Mouse (Mus musculus): Measurements from ENCODE around the gene Spc24.
"Not testable (repeated sequence)": the region's sequence is repeated elsewhere in the genome, so short reads cannot be mapped to it uniquely, and the experiment has no call there.

Spc24 gene

DNA sequence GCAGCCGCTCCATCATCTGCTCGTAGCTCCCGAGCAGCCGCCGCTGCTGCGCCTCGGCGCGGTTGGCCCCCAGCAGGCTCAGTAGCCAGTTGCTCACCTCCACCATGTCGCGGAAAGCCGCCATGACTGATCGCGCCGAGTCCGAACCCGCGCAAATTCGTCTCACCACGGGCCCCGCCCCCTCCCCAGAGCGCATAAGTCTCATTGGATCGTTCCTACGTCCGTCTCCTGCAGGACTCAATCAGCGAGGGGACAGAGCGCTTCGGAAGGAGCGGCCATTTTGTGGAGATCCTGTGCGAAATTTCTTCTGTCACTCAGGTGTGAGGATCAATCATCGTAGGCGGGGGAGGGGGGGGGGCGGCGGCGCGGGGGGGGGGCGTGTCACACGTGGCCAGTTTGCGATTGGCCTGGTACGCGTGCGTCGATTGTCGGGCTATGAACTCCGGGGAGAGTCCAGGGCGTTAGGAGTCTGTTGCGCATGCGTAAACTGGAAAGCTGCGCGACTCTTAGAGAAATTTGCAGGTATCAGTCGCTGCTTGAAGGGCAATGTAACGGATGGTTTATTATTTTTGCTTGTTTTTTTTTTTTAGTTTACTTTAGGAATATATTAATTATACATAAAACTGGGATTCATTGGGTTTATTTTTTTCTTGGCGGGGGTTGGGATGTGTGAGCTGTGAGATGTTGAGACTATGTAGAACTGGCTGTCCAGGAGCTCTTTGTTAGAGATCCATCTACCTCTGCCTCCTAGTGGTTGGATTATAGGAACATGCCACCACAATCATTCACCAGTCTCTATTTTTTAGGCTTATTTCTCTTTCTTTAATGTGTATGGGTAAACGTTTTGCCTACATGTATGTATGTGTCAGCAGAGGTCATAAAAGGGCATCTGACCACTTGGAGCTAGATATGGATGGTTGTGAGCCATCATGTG lies at the start of gene Spc24:
Spc24 (minus strand) TSS at position 149 of the 934 bp plus-strand sequence.
- peak; percentile 95 to 97 for DNase-seq

DNA sequence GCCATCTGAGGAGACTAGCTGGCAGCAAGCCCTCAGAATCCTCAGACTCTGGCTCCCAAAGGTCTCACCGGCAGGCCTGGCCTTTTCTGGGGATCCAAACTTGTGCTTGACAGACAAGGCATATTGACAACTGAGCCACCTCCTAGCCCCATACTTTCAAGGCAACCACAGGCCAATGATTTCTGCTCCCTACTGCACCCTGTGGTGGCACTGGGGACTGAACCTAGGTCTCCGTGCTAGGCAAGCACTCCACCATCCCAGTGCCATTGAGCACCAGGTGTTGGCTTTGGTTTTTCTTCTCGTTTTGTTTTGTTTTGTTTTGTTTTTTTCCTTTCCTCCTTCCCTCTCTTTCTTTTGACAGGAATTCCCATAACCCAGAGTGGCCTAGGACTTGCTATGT lies 48.5 kb upstream of the Spc24 start:
- DNase-seq: no peak

DNA sequence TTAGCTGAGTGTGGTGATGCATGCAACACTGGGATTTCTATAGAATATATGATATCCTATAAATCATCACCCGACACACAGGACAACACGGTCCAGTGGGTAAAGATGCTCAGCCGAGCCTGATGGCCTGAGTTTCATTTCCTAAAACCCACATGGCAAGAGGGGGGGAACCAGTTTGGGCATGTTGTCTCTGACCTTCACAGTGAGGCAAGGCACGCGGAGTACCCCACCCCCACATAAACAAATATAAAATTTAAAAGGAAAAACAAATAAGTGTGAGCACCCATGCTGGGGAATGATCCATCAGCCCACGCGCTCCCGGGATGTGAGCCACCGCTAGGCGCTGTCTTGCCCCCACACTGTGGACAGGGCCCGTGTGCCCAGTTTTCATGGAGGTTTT lies 46.9 kb upstream of the Spc24 start:
- no peak for DNase-seq

DNA sequence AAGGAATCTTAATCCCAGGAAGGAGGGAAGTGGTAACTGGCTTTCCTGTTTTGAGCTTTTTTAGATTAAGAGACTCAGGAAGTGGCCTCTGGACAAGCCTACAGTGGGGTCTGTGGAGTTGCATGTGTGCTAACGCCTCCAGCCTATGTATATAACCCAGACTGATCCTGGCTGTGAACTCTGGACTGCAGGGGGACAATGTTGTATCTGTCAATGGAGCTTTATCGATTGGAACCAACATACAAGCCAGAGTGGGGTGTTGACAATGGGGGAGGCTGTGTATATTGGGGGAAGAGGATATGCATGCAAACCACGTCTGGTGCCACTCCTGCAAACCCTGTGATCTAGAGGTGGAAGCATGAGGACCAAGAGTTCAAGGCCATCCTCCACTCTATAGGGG lies 46.3 kb upstream of the Spc24 start:
- no peak for DNase-seq

DNA sequence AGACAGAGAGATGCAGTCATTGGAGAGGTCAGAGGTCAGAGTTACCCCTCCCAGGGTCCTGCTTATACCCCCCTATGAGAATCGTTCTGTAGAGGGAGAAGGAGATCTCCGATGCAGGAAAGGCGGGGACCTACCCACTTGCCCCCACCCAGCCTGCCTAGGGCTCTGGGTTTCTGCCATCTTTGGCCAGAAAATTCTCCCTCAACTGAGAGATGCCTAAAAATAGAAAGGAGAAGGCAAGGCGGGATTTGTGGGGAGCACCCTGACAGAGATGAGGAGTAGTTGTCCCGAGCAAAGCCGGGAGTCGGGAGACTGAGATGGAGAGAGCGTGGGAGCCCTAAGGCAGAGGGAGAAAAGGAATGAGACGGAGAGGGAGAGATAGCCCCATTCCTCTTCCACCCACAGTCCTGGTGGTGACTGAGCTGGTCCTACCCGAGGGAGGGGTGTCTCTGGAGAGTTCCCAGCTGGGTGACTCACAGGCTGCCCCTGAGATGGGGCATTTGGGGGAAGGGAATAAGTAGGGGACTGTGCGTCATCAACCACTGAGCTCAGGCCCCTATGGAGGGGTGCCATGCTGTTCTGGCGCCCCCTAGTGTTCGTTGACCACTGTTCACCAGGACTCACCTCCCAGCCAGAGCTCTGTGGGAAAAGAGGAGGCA lies 44.0 kb upstream of the Spc24 start:
- DNase-seq: peak; percentile 90 to 93

DNA sequence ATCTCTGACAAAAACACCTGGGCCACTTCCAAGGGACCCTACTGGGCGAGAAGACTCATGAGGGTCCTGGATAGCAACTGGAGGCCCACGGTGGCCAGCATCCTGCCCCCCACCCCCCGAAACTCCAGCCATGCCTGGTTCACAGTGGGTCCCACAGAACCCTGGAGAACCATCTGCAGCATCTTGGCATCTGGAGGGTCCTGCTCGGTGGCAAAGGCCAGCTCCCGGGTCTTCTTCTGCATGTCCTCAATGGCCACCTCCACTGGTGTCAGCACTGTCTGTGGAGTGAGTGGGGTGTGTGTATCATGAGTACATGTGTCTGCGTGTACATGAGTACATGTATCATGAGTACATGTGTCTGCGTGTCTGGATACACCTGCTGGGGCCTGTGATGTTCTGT lies 41.5 kb upstream of the Spc24 start:
- DNase-seq: no peak

DNA sequence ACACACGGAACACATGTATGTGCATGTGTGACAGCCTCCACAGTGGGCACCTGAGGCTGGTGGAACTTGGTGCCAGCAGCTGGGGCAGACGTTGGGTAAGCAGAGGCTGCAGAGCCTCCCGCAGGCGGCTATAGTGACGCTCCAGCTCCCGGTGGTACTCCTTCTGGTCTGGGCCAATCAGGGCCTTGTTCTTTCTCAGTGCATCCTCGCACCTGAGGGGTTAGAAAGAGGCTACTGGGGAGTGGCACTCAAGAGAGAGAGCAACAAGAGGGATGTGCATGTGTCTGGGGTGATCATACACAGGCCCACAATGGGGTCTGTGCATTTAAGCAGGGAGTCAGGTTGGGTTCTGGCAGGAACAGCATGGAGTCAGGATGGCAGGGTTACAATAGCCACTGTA lies 41.0 kb upstream of the Spc24 start:
- DNase-seq: no peak

DNA sequence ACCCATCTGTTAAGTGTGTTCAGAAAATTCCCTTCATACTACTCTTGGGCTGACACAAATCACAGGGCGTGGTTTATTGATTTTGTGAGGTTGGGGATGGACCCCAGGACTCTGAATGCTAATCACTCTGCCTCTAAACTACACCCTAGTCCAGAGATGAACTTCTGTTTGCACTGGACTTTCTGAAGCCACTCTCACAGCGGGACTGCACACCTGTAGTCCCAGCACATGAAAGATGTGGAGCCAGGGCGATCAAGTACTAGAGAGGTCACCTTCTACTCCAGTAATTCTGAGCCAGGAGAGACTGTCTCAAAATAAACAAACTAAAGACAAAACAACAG lies 38.9 kb upstream of the Spc24 start:
- no peak for DNase-seq

DNA sequence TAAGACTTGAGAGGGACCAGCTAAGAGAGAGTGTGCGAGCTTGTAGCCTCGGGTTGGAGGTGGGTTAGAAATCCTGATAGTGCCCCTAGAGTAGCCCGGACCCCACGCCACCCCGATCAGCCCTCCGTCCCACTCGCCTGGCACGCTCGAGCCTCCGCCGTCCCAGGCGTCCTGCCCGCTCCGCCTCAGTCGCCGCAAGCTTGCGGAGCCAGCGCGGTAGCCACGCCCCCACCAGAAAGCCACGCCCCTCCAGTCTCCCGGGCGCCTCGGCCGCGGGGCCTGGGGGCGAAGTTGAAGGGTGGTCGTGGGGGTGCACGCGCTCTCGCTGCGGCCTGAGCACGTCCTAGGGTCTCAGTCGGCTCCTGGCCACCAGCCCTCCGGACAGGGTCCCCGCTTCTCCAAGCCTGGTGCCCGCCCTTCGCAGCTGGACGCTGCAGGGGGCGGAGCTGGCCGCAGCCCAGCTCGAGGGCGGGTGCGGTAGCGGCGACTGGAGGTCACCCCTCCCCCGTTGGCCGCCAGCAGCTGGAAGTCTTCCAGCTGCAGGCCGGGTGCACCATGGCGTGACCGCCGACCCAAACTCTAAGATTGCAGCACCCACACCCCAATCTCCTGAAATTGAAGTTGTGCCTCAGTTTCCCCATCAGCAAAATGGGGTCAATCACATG lies 38.4 kb upstream of the Spc24 start, which contains the start of gene Kank2:
Kank2 (minus strand) TSS at position 400 of the 665 bp plus-strand sequence.
- DNase-seq: peak; percentile 92 to 94

DNA sequence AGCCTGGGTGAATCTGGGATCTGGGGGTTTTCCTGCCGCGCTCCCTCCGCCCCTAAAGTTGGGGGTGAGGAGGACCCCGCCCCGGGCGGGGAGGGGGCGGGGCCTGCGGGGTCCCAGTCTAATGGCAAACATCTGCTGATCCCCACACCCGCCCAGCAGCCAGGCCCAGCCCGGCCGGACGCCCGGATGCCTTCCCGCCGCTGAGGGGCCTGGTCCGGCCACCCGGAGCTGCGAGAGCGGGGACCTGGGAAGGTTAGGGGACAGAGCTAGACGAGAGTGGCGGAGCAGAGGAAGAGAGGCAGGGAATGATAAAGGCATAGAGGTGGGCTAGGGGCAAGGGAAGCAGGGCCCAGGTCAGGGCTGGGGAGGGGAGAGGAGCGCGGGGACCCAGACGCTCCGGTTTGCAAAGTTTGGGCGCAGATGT lies 37.8 kb upstream of the Spc24 start:
- DNase-seq: peak; percentile 81 to 90

DNA sequence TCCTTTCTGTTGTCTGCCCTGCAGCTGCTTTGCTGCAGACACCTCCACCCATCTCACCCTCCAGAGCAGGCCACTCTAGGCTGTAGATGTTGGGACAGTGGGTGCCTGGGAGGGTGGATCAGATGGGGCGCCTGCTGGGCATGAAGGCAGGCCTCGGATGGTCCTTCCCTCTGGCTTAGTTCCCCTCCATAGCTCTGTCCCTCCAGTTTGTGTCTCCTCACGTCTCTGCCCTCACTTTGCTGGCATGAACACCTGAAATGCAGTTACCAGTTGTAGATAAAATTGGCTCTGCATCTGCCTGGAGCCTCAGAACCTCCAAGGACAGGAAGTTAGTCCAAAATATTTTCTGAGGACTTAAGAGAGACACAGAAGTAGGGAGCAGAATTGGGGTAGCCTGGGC lies 36.8 kb upstream of the Spc24 start:
- DNase-seq: no peak

DNA sequence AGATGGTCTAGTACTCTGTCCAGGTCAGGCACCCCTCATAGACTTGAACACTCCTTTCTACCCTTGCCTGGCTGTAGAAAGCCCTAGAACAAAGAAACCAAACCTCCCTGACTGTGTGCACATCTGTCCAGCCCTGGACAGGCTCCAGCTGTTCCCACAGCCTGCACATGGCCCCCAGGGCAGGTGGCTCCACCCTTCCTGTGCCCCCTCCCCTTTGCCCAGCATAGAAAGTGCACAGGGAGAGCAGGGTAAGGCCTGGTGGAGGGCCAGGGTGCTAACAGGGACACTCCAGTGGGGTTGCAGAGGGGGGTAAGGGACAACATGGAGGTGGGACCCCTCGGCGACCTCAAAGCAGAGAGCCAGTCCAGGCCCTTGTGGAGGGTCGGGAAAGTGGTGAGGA lies 36.2 kb upstream of the Spc24 start:
- DNase-seq: peak; percentile 43 to 70

DNA sequence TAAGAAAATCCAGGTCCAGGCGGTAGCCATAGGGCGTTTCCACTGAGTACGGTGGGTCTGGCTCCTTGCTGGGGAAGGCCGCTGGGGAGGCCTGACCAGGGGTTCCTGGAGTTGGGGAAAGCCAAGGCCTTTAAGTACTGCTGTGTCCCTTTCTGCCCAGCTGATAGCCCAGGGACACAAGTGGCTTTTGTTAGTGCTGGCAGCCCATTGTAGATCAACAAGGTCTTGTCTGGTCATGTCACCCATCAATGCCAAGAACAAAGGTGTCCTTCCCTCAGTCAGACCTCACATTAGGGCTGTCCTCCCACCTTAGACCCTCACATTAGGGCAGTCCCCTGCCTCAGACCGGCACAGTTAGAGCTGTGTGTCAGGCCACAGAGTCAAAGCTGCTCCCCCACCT lies 35.5 kb upstream of the Spc24 start:
- DNase-seq: no peak

DNA sequence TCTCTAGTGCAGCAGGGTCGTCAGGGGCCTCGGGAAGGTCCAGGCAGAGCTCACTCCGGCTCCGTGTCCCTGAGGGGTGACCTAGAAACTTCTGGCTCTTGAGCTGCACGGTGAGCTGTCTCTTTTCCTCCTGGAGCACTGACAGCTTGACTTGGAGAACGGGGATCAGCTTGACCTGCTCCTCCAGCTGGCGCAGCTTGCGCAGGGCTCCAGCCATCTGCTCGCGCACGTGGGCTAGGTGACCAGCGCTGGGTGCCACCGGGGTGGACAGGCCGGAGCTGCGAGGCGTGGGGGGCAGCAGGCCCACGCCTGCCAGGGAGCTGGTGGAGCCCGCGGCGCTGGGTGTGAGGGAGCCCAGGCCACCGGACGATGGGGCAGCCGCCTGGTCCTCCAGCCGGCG lies 34.8 kb upstream of the Spc24 start:
- no peak for DNase-seq

DNA sequence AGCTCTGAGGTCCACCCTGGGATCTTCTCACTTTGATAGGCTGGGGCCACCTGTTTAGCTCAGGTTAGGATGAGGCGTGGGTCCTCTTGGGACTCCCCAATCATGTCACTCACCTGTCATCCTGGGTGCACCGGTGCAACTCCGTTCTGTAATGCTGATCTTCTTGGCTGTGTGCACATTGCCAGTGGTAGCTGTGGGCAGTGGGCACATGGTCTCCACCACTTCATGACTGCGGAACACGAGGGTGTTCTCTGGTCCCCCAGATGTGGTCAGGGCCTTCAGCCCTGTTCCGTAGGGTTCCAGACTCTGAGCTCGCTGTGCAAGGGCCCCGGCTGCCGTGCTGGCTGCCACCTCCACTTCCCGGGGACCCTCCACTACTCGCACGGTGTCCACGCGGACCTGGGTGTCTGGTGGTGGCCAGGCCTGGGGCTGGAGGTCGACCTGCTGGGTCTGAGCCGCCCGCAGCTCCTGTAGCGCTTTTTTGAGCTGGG lies 34.3 kb upstream of the Spc24 start:
- DNase-seq: no peak

DNA sequence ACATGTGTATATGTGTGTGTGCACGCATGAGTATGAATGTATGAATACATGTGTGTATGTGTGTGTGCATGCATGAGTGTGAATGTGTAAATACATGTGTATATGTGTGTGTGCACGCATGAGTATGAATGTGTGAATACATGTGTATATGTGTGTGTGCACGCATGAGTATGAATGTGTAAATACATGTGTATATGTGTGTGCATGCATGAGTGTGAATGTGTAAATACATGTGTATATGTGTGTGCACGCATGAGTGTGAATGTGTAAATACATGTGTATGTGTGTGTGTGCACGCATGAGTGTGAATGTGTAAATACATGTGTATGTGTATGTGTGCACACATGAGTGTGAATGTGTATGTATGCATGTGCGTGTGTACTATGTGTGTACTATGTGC lies 33.4 kb upstream of the Spc24 start:
- not testable (repeated sequence) for DNase-seq

DNA sequence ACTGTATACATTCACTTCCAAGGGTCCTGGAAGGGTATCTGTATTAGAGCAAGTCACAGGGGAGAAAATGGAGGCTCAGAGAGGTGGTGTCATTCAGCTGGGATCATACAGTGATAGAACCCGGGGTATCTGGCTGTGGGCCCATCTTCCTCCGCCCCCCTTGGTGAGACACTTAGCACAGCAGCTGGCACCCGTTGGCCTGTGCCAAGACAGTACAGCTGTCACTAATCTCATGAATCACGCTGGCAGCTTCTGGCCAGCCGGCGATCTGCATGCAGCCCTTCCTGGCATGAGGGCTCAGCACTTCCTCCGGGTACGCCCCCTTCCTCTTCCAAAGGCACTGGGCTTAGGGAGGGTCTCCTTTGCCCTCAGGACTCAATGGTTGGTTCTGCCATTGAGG lies 32.5 kb upstream of the Spc24 start:
- peak; percentile 77 to 91 for DNase-seq

DNA sequence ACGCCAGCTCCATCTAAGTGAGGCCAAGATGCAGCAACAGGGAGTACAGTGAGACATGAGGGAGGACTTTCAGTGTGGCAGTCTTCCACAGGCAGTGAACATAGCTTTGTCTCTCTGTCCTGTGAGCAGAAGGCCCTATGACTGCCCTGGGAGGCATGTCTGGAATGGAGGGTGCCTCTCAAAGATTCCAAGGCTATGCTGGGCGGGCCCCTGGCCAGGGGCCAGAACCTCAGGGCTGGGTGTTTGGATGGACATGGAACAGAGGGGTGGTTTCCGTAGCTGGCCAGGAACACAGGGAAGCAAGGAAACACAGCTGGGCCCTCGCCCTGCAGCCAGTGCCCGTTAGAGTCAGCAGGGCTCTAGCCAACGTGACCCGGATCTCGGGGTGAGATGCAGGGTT lies 31.8 kb upstream of the Spc24 start:
- peak; percentile 87 to 91 for DNase-seq

DNA sequence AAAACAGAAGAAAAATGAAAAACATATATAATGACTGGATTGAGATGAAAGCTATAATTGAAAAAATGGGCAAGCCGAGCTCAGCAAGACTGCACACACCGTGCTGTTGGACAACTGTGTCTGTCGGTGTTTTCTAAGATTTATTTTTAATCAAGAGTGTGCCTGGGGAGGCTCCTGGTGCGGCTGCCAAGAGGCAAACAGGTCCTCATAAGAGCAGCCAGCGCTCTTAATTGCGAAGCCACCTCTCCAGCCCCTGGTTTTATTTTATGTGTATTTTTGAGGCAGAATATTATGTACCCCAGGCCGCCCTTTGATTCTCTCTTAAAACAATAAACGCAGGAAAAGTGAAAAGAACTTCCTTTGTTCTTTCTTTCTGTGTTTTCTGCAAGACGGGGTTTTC lies 28.1 kb upstream of the Spc24 start:
- peak in 1 of 2 experiments; percentile 21 for DNase-seq

DNA sequence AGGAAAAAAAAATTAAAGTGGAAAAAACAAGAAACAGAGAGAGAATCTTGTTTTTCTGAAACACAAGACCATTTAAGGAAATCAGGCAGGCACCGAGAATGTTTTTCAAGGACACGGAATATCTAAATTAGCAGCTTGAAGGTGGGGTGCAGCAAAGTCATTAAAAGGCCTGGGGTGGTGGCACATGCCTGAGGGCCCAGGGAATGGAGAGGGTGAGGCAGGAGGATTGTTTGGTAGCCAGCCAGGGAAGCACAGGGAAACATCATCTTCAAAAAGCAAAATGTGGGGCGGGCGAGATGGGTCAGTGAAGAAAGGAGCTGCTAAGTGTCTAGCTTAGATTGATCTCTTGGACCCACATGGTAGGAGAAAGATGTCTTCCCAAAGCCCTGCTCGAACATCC lies 27.6 kb upstream of the Spc24 start:
- peak in 1 of 2 experiments; percentile 17 for DNase-seq

DNA sequence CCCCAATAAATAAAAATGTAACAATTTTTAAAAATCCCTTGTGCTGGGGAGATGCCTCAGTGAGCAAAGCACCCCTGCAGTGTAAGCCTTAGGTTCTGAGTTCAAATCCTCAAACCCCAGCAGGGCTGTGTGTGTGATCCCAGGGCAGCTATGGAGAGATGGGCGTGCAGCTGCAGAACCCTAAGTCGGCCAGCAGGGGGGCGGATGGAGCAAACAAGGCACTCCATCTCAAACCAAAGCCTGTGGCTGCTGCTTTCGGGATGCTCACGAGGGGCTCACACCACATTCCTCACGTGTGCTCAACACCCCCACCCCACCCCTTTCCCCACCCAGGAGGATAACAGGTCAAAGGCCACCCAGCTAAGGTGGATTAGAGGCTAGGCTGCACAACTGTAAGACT lies 26.8 kb upstream of the Spc24 start:
- peak; percentile 74 to 81 for DNase-seq

DNA sequence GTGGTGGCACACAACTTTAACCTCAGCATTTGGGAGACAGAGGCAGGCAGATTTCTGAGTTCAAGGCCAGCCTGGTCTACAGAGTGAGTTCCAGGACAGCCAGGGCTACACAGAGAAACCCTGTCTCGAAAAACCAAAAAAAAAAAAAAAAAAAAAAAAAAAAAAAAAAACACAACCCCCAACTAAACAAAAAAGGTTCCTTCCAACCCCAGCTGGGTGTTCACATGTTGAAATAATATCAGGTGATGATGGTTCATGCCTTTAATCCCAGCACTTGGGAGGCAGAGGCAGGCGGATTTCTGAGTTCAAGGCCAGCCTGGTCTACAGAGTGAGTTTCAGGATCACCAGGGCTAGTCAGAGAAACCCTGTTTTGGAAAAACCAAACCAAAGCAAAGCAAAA lies 26.2 kb upstream of the Spc24 start:
- not testable (repeated sequence) for DNase-seq

DNA sequence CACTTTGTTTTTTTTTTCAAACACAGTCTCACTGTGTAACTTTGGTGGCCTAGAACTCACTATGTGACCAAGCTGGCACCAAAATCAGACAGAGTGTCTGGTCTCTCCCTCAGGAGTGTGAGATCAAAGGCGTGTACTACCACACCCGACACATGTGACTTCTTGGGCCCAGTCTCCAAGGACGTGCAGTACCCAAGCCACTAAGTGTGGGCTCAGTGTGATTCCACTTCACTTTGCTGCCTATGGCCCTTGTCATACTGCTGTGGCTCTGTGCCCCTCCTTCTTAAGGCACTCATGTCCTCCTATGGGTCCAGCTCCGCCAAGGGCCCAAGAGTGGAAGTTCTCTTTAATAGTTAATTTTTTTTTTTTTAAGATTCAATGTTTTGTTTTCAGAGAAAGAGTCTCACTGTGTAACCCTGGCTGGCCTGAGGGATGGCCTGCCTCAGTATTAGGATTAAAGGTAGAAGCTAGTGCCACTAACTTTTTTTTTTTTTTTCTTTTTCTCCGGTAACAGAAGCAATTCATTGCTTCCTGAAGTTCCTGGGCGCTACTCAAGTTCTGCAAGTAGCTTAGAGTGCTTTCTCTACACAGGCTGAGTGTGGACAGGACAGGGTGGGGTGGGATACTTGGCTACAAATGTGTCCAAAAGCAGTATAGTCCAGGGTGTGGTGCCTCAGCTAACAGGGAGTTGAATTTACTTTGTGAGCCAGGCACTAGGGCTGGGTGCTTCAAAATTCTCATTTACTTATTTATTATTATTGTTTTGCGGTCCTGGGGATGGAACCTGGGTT lies 24.6 kb upstream of the Spc24 start:
- peak in 1 of 2 experiments; percentile 81 for DNase-seq

All from lung, postnatal 4 days (tissue).